Comparison of ENCODE assay signal across 13 mouse cellular contexts in genomic region chr15:86932345-86933075, GRCm38 (mm10).
A peak's percentile ranks its signal among the peaks of the same experiment; 100 is the strongest.
DNase-seq lines count a peak whose midpoint lies in the region; ATAC-seq lines count a peak whose summit lies in the region.
"Had no signal": no experiment of that assay in that cellular context is flagged by ENCODE, and none has a peak within 500 bp of the region (broad histone marks: within the 10 kb centered on the region; RNA-seq: fewer than 3 reads in every experiment).

No protein-coding gene starts in this region.

- no peak overlapping the region for H3K4me3 ChIP-seq in heart, embryonic 12.5 days
- H3K4me3 ChIP-seq: hindbrain, embryonic 15.5 days; limb, embryonic 15.5 days; neural tube, embryonic 12.5 days; stomach, embryonic 15.5 days had no signal

- H3K9me3 ChIP-seq in heart, embryonic 12.5 days (replicated peaks), result no peaks in the 10 kb centered on the region
- H3K9me3 ChIP-seq: hindbrain, embryonic 15.5 days; limb, embryonic 15.5 days; neural tube, embryonic 12.5 days; stomach, embryonic 15.5 days had no signal

- H3K27me3 ChIP-seq in heart, embryonic 12.5 days (replicated peaks), result no peaks in the 10 kb centered on the region
- H3K27me3 ChIP-seq: CH12.LX; hindbrain, embryonic 15.5 days; limb, embryonic 15.5 days; neural tube, embryonic 12.5 days; stomach, embryonic 15.5 days had no signal

- peak; percentile 74 for DNase-seq in heart, adult 11 months
- DNase-seq in lung, postnatal 10 days, result peak; percentile 19
- DNase-seq in lung, adult 18-20 months, result no peak
- peak; percentile 9 for DNase-seq in adipocyte (ENCODE audit: low spot score)
- DNase-seq in lung, postnatal 36 days, result peak; percentile 6
- DNase-seq in left cerebral cortex, adult 11 months (ENCODE audit: low spot score), result no peak
- no peak for DNase-seq in layer of hippocampus, postnatal 25 days (ENCODE audit: extremely low spot score in 1 of 2, low spot score in 1 of 2)

- H3K9ac ChIP-seq in heart, embryonic 12.5 days, result no peak overlapping the region
- H3K9ac ChIP-seq: hindbrain, embryonic 15.5 days; limb, embryonic 15.5 days; neural tube, embryonic 12.5 days; stomach, embryonic 15.5 days had no signal

- ATAC-seq in heart, embryonic 12.5 days (ENCODE audit: insufficient number of reproducible peaks, low FRiP score), result no peak

- no peaks in the 10 kb centered on the region for H3K36me3 ChIP-seq in heart, embryonic 12.5 days
- H3K36me3 ChIP-seq: hindbrain, embryonic 15.5 days; limb, embryonic 15.5 days; neural tube, embryonic 12.5 days; stomach, embryonic 15.5 days had no signal

- WGBS in heart, embryonic 12.5 days, result 55% methylated on average over 15 of the region's 15 CpGs

- no peak overlapping the region for H3K4me2 ChIP-seq in heart, embryonic 12.5 days
- H3K4me2 ChIP-seq: hindbrain, embryonic 15.5 days; limb, embryonic 15.5 days; neural tube, embryonic 12.5 days; stomach, embryonic 15.5 days had no signal

- H3K27ac ChIP-seq in heart, embryonic 12.5 days (ENCODE audit: poor library complexity, severe bottlenecking), result no peak overlapping the region
- H3K27ac ChIP-seq: hindbrain, embryonic 15.5 days; limb, embryonic 15.5 days; neural tube, embryonic 12.5 days; stomach, embryonic 15.5 days had no signal

- H3K4me1 ChIP-seq in heart, embryonic 12.5 days (replicated peaks), result no peaks in the 10 kb centered on the region
- H3K4me1 ChIP-seq: hindbrain, embryonic 15.5 days; limb, embryonic 15.5 days; neural tube, embryonic 12.5 days; stomach, embryonic 15.5 days had no signal

Comparison
In these comparisons a context has a peak if more than half of its experiments do, and no peak if none do; other contexts are left out.
1. DNase-seq: peak in heart, adult 11 months (single experiment), lung, postnatal 10 days (single experiment), adipocyte (single experiment) and lung, postnatal 36 days (single experiment); none in lung, adult 18-20 months (0 of 2), left cerebral cortex, adult 11 months (single experiment) and layer of hippocampus, postnatal 25 days (0 of 2).